Mouse (Mus musculus): ENCODE measurements around the gene Itga11.
"Not testable (repeated sequence)": the region's sequence is repeated elsewhere in the genome, so short reads cannot be mapped to it uniquely, and the experiment has no call there.

Itga11 gene

DNA sequence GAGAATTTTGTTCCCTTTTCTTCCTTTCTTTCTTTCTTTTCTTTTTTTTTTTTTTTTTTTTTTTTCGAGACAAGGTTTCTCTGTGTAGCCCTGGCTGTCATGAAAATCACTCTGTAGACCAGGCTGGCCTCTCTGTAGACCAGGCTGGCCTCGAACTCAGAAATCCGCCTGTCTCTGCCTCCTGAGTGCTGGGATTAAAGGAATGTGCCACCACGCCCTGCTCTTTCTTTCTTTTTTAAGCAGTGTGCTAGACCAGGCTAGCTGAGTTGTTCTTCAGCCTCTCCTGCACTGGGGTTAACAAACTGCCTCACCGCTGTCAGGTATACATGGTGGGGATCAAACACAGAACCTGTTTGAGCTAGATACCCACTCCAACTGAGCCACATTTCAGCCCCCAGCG is 142.3 kb downstream of the Itga11 start:
- DNase-seq = not testable (repeated sequence)

DNA sequence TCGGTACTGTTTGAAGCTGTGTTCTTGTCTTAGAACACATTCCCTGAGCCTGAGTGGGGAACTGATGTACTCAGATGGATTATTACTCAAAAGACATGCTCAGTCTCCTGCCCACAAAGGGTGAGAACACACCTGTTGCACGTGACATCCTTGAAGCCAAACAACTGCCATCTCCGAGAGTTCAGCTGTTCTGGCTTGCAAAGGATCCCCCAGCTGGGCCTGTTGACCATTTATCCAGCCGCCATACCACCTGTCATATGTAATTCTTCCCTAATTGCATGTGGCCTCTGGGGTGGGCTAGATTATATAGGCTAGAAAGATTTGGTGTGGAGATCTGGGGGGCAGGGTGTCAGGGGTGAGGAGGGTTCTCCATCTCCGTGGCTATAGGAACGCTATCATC is 143.2 kb downstream of the Itga11 start:
- DNase-seq = no peak

DNA sequence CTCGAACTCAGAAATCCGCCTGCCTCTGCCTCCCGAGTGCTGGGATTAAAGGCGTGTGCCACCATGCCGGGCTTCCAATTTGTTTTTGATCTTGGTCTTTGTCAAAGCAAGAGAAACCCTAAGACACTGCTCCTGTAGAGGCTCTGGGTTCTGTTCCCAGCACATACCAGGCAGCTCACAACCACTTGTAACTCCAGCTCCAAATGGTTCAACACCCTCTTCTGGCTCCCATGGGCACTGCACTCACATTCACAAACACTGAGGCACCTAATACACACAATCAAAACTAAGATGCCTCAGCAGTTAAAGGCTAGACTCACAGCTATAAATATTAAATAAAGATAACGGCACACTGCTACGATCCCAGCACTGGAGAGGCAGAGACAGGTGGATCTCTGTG is 144.2 kb downstream of the Itga11 start:
- DNase-seq = no peak

- peak; percentile 44 for DNase-seq
Measured at GRCm38 (mm10) chr9:62825791-62826393, 148.3 kb downstream of the Itga11 start.

GRCm38 (mm10) chr9:62826456-62826855 is 148.8 kb downstream of the Itga11 start:
- no peak for DNase-seq

GRCm38 (mm10) chr9:62827939-62828652 is 150.5 kb downstream of the Itga11 start:
- DNase-seq = no peak

- peak; percentile 88 for DNase-seq
Measured at GRCm38 (mm10) chr9:62828662-62829086, 151.0 kb downstream of the Itga11 start.

GRCm38 (mm10) chr9:62829877-62830276 is 152.3 kb downstream of the Itga11 start:
- no peak for DNase-seq

Data from thymus, postnatal 25 days (tissue).